Mouse (Mus musculus): Measurements from ENCODE around the gene Rhbdf2.

DNA sequence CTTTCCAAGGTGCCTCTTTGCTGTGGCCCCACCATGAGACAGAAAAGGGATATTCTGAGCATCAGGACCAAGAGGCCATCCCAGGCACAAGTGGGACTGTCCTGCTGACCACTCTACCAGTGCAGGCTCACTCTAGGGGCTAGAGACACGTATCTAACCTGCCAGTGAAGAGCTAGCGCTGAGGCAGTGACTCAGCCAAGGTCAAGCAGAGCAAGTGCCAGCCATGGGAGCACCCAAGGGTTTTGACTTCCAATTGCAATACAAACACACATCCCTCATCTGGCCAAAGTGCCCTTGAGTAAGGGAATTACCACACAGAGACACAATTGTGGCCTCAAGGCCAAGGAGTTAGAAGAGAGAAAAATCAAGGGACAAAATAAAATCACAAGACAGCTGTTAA lies 51.4 kb downstream of the Rhbdf2 start:
- no peak for TF ChIP-seq CTCF (conservative IDR thresholded peaks at IDR 0.05; ENCODE audit: low read length)
- TF ChIP-seq NANOG (IDR thresholded peaks at IDR 0.05; ENCODE audit: borderline replicate concordance, low read length) = no peak
- no peak for TF ChIP-seq POU5F1 (IDR thresholded peaks at IDR 0.05; ENCODE audit: borderline replicate concordance, low read length)
